Mouse (Mus musculus): ENCODE measurements around the gene Plin3. TPM values are rescaled to one million over a fixed set of nuclear protein-coding genes. Genes with fewer than 3 reads are reported as not detected.

Gene Plin3
- total RNA-seq, 2 experiments from 2014 or later: 44.4 to 45.7 TPM

DNA sequence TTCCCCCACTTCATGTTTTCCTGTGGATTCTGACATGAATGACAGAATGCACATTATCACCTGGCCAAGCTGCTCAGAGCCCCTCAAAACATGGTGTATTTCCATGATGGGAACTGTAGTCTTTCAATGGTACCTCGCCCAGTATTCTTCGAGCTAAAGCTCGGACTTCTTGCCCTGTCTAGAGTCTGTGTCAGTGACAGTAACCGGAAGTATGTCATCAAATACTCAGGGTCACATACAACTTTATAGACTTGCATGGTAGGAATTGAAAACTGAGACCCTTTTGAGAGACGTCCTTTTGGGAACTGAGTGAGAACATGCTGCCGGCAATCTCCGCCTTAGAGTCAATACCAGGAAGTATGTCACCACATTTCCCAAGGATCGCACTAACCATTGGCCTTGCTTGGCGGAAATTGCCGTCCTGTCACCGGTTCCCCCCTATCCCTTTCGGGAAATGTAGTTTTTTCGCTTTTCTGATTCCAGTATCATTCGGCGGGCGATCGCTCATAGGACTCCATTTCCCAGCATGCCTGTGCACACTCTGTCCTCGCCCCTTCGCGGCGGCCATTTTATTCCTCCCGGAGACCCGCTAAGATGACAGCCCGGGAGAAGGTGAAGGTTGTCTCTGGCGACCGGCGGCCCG is 36.3 kb downstream of the Plin3 start, which contains the start of gene Fem1a:
Fem1a (plus strand) TSS at position 572 of the 643 bp plus-strand sequence.
- DNase-seq: peak; percentile 82 to 88
- intact Hi-C loops (cut with DNase I): no loop called here

DNA sequence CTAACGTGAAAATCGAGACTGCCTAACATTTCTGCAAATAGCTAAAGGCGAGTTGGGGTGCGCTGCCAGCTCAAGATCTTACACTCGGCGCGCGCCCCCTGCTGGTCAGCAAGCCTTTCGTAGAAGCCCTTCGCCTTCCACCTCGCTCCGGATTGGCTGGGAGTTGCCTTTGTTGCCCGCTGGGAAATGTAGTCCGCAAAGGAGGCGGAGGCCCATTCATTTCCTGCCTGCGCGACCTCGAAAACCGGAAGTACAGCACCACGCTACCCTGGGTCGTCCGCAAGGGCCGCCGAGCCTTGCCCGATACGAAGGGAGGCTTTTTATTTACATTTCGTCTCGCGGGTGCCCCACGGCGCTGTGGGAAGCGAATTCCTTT is 36.8 kb downstream of the Plin3 start:
- intact Hi-C loops (cut with DNase I): no loop called here
- DNase-seq: peak; percentile 97 to 98

DNA sequence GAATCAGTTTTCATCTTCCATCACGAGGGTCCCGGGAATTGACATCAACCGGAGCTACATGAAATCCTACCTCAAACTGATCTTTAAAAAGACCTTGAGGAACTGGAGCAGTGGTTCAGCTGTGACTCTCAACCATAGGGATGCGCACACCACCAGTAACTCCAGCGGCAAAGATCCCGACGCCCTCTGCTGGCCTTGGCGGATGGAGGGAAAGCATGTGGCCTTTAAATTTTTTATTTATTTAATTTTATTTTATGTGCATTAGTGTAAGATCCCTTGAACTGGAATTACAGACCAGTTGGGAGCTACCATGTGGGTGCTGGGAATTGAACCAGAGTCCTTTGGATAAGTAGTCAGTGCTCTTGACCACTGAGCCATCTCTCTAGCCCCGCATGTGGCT is 37.2 kb downstream of the Plin3 start:
- intact Hi-C loops (cut with DNase I): no loop called here
- DNase-seq: no peak

DNA sequence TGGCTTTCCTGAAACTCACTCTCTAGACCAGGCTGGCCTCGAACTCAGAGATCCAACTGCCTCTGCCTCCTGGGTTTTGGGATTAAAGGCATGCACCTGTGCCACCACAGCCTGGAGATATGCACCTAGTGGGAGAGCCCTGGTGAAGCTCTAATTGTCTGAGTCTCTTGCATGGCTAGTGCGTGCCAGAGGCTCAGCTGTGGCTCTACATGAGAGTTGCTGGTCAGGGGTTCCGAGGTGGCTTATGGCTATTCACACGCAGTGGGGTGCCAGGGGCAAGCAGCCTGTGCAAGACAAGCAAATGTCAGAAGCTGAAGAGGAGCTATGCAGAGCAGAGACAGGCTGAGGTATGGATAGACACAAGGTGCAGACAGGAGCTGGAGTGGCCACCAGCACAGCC is 38.0 kb downstream of the Plin3 start:
- intact Hi-C loops (cut with DNase I): loop anchor here (5.0 kb wide), 2 partner anchors 37 to 52 kb away; partner anchors contain the start of gene Dpp9
- no peak for DNase-seq

DNA sequence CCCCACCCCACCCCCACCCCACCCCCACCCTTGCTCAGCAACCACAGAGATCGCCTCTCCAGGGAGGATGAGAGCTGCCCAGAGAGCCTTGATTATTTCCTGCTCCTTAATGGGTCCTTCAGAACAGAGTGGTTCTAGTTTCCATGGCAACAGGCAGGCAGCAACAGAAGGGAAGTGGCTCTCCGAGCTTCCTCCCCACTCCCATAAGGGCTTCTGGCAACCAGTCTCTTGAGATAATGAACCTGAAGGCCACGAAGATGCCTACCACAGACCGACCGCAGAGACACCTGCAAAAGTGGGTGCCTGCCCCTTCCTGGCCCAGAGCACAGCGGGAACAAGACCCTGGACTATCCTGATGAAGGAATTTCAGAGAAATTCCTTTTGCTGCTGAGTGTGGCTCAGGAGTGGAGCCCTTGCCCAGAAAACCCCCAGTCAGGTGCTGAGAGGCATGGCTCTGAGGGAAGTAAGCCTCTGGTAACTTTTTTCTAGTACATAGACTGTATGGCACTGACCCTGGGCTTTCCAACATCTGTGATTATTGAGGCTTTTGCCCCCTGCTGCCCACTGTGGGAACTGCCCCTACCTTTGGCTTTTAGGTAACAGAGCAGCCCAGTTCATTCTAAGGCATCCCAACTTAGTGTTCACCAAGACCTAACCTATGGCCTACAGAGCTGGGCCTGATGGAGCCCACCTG is 41.4 kb downstream of the Plin3 start:
- intact Hi-C loops (cut with DNase I): loop anchor here (2.0 to 5.0 kb wide), 3 partner anchors 34 to 120 kb away; partner anchors contain the start of gene Dpp9
- DNase-seq: peak in 1 of 2 experiments; percentile 65

DNA sequence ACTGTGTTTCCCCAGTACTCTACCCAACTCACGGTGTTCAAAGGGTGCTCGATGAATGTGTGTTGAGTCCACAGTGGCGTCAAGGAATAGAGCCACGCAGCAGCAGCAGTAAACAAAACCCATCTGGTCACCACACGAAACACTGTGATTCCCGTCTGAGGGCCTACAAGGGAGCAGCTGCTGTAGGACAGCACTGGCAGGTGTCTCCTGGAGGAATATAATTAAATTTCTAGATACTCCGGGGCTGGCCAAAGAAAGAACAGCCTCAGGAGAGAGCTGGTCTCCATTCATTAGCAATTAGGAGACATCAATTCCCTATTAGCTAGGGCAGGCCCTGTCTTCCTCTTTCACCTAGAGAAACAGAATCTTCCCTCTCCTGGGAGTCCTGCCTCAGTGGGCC is 47.1 kb downstream of the Plin3 start:
- DNase-seq: no peak
- intact Hi-C loops (cut with DNase I): no loop called here

DNA sequence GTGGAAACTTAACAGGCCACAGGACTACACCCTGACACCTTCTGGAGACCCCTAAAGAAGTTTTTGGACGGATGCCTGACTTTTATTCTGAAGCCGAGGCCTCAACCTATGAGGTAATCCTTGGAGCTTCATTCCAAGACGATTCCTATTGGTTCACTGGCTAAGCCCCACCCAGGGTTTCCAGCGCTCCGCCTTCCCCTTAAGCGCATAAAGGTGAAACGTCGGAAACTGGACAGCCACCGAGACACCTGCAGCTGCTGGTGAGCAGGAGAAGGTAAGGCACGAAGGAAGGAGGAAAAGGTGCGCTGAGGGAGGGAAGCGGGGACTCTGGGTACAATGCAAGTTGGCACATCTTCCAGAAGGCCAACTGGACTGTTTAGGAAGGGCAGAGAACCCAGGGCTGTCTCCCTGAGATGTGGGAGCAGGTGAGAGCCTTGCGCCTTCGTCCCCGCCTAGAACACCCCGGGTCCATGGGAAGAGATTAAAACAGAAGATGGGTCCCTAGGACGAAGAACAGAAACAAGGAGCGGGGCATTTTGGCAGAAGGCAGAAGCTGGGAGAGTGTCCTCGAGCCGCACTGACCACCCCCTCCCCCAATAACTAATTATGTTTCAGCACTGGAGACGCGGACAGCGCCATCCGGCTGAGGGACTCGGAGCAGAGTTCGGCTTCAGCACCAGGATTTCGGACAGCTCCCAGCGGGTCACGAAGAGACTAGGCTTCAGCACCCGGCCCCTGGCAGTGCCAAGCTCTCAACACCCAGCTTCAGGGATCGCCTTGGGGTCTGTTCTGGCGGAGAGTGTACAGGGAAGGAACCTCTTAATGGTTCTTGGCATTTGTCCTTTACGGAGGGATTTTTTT is 50.9 kb downstream of the Plin3 start:
- DNase-seq: peak; percentile 81 to 85

DNA sequence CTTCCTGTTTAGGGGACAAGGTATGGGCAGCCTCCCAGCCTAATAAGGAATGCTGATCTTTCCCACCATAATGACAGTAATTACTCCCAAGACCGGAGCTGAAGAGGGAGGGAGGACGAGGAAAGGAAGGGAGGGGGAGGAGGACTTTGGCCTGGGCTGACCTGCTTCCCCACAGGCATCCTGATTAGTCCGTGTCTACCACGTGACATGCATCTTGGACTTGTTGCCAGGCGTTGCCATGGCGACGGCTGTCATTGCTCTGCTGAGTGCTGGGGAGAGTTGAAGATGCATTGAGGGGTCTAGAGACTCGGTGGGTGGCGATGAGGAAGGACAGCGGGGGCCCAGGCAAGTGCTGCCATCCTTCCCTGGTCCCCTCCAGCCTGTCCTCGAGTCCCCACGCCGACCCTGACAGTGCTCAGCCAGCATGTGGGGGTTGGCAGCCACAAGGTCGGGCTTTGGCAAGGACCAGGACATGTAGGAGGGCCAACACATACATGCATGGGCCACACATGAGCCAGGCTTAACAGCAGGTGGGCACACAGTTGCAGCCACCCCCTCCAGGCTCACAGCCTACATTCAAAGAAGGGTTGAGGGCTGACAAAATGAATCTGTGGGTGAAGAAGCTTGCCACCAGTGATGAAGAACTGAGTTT is 58.7 kb downstream of the Plin3 start:
- no peak for DNase-seq
- intact Hi-C loops (cut with DNase I): no loop called here

More for the DNA sequence above, 50.9 kb downstream of the Plin3 start:
- intact Hi-C loops (cut with DNase I): no loop called here

DNA sequence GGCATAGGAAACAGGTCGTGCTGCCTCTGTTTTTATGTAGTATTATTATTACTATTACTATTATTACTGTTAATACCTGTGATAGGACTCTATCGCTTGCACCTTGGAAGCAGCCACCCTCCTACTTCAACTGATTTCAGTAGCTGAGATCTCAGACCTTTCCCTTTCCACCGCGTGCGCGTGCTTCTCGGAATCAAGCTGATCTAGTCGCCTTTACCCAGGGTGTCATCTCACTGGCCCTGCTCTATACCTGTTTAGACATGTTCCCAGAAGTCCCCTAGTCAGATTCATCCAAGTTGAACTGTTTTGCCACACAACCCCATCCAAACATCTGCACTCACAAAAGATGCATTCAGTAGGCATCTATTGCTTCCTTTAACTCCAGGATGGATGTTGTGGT is 59.3 kb downstream of the Plin3 start:
- no peak for DNase-seq
- intact Hi-C loops (cut with DNase I): no loop called here

DNA sequence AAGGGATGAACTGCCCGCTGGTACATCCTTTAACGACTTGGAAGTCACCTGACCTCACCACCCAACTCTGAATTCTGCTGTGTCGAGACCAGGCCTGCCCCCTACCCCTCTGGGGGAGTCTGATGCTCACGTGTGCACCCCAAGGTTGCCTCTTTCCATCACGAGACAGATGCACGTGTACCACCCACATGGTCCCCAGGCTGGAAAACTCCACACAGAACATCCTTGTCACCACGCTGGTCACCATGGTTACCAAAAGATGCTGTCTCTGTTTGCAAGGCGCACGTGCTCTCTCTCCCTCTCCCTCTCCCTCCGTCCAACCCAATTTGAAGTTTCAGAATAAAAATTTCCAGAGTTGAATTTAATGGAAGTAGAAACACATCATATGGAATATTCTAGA is 62.7 kb downstream of the Plin3 start:
- no peak for DNase-seq
- intact Hi-C loops (cut with DNase I): no loop called here

Small RNAs within 50 kb of the gene (microRNA-seq; reads per million reads assigned to microRNA genes)
- 5.7 to 10.4 reads per million in 2 experiments for gene Mir7b

Other genes with a start within 250 kb of the Plin3 start
- gene Ubxn6, start 217.8 kb downstream of the Plin3 start, total RNA-seq (2021): 10 to 100 TPM; 47.7 to 50.9 TPM
- gene Hdgfl2, start 213.2 kb downstream of the Plin3 start, total RNA-seq (2021): 10 to 100 TPM; 20.2 to 26.5 TPM
- 100 to 1,000 TPM; 242 to 290 TPM for gene Plin4, start 183.1 kb downstream of the Plin3 start, total RNA-seq (2021)
- gene Plin5, start 175.3 kb downstream of the Plin3 start, total RNA-seq (2021): 10 to 100 TPM; 26.5 to 43.5 TPM
- 10 to 100 TPM; 14.9 to 15.7 TPM for gene Lrg1, start 170.9 kb downstream of the Plin3 start, total RNA-seq (2021)
- 1 to 10 TPM; 2.8 to 2.9 TPM for gene Sema6b, start 152.5 kb downstream of the Plin3 start, total RNA-seq (2021)
- gene Tnfaip8l1, start 130.4 kb downstream of the Plin3 start, total RNA-seq (2021): under 1 TPM; 0.41 to 0.64 TPM
- gene Mydgf, start 109.0 kb downstream of the Plin3 start, total RNA-seq (2021): 10 to 100 TPM; 16.9 to 17.6 TPM
- 10 to 100 TPM; 31.6 to 32.2 TPM for gene Dpp9, start 74.0 kb downstream of the Plin3 start, total RNA-seq (2021)
- 100 to 1,000 TPM; 152 TPM for gene Fem1a, start 36.1 kb downstream of the Plin3 start, total RNA-seq (2021)
- 1 to 10 TPM; 2.0 to 3.2 TPM for gene Ticam1, start 16.1 kb downstream of the Plin3 start, total RNA-seq (2021)
- not detected for gene Arrdc5, start 7.4 kb upstream of the Plin3 start, total RNA-seq (2021)
- gene Uhrf1, start 10.4 kb upstream of the Plin3 start, total RNA-seq (2021): 1 to 10 TPM; 1.4 to 3.0 TPM
- 10 to 100 TPM; 26.0 to 29.8 TPM for gene Kdm4b, start 33.2 kb upstream of the Plin3 start, total RNA-seq (2021)
- 10 to 100 TPM; 35.0 to 45.6 TPM for gene Ptprs, start 183.6 kb upstream of the Plin3 start, total RNA-seq (2021)
- gene Znrf4, start 219.6 kb upstream of the Plin3 start, total RNA-seq (2021): not detected

All from gastrocnemius, postnatal 36 days (tissue).